35 mouse cellular contexts compared by ENCODE assay signal in the genomic region with DNA sequence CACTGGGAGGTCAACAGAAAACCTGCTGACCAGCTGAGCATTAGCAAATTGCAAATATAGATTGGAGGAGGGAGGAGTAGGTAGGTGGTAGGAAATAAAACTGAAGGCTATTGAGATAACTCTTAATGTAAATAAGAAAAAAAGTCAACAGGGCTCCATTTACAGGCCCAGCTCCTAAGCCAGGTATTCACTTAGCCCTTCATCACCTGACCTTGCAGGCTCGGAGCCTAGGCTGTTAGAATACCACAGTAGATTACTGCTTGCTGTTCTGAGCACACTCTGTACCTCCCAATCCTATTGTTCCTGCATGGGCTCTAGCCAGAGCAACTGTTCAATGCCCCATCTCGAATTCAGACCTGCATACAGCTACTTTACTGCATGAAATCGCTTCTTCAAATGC.
"Had no signal": no experiment of that assay in that cellular context is flagged by ENCODE, and none has a peak within 500 bp of the region (broad histone marks: within the 10 kb centered on the region; RNA-seq: fewer than 3 reads in every experiment).

No protein-coding gene starts in this region.

- H3K4me2 ChIP-seq: heart, embryonic 11.5 days; heart, embryonic 12.5 days; heart, embryonic 13.5 days; heart, embryonic 15.5 days; hindbrain, embryonic 12.5 days; hindbrain, embryonic 13.5 days; hindbrain, embryonic 14.5 days; hindbrain, embryonic 15.5 days; intestine, embryonic 15.5 days; kidney, embryonic 15.5 days had no signal

- H3K27me3 ChIP-seq: heart, embryonic 12.5 days; heart, embryonic 13.5 days; heart, embryonic 15.5 days; hindbrain, embryonic 12.5 days; hindbrain, embryonic 13.5 days; hindbrain, embryonic 15.5 days; intestine, embryonic 15.5 days; kidney, embryonic 15.5 days had no signal

- ATAC-seq: hindbrain, embryonic 16.5 days; hindbrain, postnatal 0 days; inflammation-experienced regulatory T-cells, adult 6 months; intestine, embryonic 15.5 days; intestine, embryonic 16.5 days; intestine, postnatal 0 days had no signal

- DNase-seq: heart, adult 2 months; heart, postnatal 10 days; heart, postnatal 14 days; heart, postnatal 36 days; heart, postnatal 4 days; kidney, adult 11 months; kidney, adult 18-20 months; kidney, adult 2 months; kidney, adult 8-10 months; kidney, adult 9 months; kidney, postnatal 10 days; kidney, postnatal 14 days; kidney, postnatal 25 days; kidney, postnatal 36 days; kidney, postnatal 4 days; layer of hippocampus, adult 9-11 months had no signal

- H3K4me3 ChIP-seq: heart, adult 2 months; heart, embryonic 10.5 days; heart, embryonic 12.5 days; heart, embryonic 13.5 days; heart, embryonic 15.5 days; hindbrain, embryonic 10.5 days; hindbrain, embryonic 12.5 days; hindbrain, embryonic 13.5 days; hindbrain, embryonic 15.5 days; intestine, embryonic 15.5 days; kidney, embryonic 15.5 days; layer of hippocampus, adult 2 months had no signal

- H3K27ac ChIP-seq: heart, adult 2 months; heart, embryonic 10.5 days; heart, embryonic 13.5 days; heart, embryonic 15.5 days; hindbrain, embryonic 10.5 days; hindbrain, embryonic 12.5 days; hindbrain, embryonic 13.5 days; hindbrain, embryonic 14.5 days; hindbrain, embryonic 15.5 days; hindbrain, postnatal 0 days; intestine, embryonic 15.5 days; kidney, embryonic 15.5 days; kidney, postnatal 0 days; layer of hippocampus, adult 2 months had no signal

- H3K9ac ChIP-seq: heart, embryonic 12.5 days; heart, embryonic 13.5 days; heart, embryonic 15.5 days; hindbrain, embryonic 12.5 days; hindbrain, embryonic 13.5 days; hindbrain, embryonic 14.5 days; hindbrain, embryonic 15.5 days; intestine, embryonic 15.5 days; kidney, embryonic 15.5 days had no signal

- H3K36me3 ChIP-seq: heart, embryonic 10.5 days; heart, embryonic 12.5 days; heart, embryonic 13.5 days; heart, embryonic 15.5 days; hindbrain, embryonic 10.5 days; hindbrain, embryonic 12.5 days; hindbrain, embryonic 13.5 days; hindbrain, embryonic 15.5 days; intestine, embryonic 15.5 days; kidney, embryonic 15.5 days had no signal

- H3K9me3 ChIP-seq: heart, embryonic 10.5 days; heart, embryonic 12.5 days; heart, embryonic 13.5 days; heart, embryonic 15.5 days; hindbrain, embryonic 10.5 days; hindbrain, embryonic 12.5 days; hindbrain, embryonic 13.5 days; hindbrain, embryonic 15.5 days; intestine, embryonic 15.5 days; kidney, embryonic 15.5 days had no signal

- H3K4me1 ChIP-seq: heart, embryonic 10.5 days; heart, embryonic 12.5 days; heart, embryonic 13.5 days; heart, embryonic 15.5 days; intestine, embryonic 15.5 days; kidney, embryonic 15.5 days had no signal
